Mouse (Mus musculus) brain, embryonic 14.5 days (tissue): Measurements from ENCODE around the gene Cnr2.

Experiments used
- CTCF ChIP-seq: fragments of 200-500 bp; IDR thresholded peaks from 2 replicates; pipeline ENCODE4 v1.5.1; 2012; ENCODE audit warnings: inconsistent platforms, mild to moderate bottlenecking, moderate library complexity, borderline replicate concordance; ENCODE audit not compliant: insufficient read depth, insufficient read length; ENCODE audit errors: extremely low read depth
- POLR2A ChIP-seq: fragments of 200-500 bp; IDR thresholded peaks from 2 replicates; pipeline ENCODE4 v1.6.1; 2012; ENCODE audit warnings: mild to moderate bottlenecking, inconsistent platforms, borderline replicate concordance; ENCODE audit not compliant: poor library complexity, insufficient read depth, insufficient read length, severe bottlenecking; ENCODE audit errors: extremely low read depth

- no peak for TF ChIP-seq CTCF
- TF ChIP-seq POLR2A: no peak
Measured at GRCm38 (mm10) chr4:135948142-135948541, 52.9 kb downstream of the Cnr2 start.
